Mouse (Mus musculus) myocyte (in vitro differentiated cells): ENCODE data around the gene Creb1.

Experiments used
- CEBPB ChIP-seq: IDR thresholded peaks from 2 replicates; pipeline ENCODE4 v1.6.1; 2011; ENCODE audit warnings: mild to moderate bottlenecking, moderate library complexity; ENCODE audit not compliant: poor library complexity, insufficient read depth, severe bottlenecking
- E2F4 ChIP-seq: IDR thresholded peaks from one replicate; pipeline ENCODE4 v1.6.1; 2011; ENCODE audit warnings: mild to moderate bottlenecking, control low read depth, moderate library complexity; ENCODE audit not compliant: insufficient read depth
- MAX ChIP-seq: IDR thresholded peaks from one replicate; pipeline ENCODE4 v1.6.1; 2011; ENCODE audit warnings: low read depth, mild to moderate bottlenecking, control low read depth
- MYOD1 ChIP-seq, 3 experiments: IDR thresholded peaks; one replicate each; pipeline ENCODE4 v1.6.1; 2011; ENCODE audit warnings: control low read depth in 2 of 3, low read depth in 2 of 3, mild to moderate bottlenecking in 2 of 3, moderate library complexity in 1 of 3; ENCODE audit not compliant: insufficient read length in 2 of 3, control insufficient read depth in 1 of 3
- MYOG ChIP-seq, 3 experiments: IDR thresholded peaks; one replicate each; pipeline ENCODE4 v1.6.1; 2011; ENCODE audit warnings: control low read depth in 2 of 3, low read depth in 2 of 3, mild to moderate bottlenecking in 2 of 3; ENCODE audit not compliant: insufficient read length in 2 of 3, control insufficient read depth in 1 of 3, insufficient read depth in 1 of 3
- POLR2A ChIP-seq: IDR thresholded peaks from one replicate; pipeline ENCODE4 v1.6.1; 2011; ENCODE audit warnings: low read depth, mild to moderate bottlenecking, control low read depth, moderate library complexity; ENCODE audit not compliant: insufficient read length
- POLR2AphosphoS2 ChIP-seq: IDR thresholded peaks from one replicate; pipeline ENCODE4 v1.6.1; 2011; ENCODE audit warnings: low read depth, control low read depth; ENCODE audit not compliant: insufficient read length
- SRF ChIP-seq: IDR thresholded peaks from one replicate; pipeline ENCODE4 v1.6.1; 2011; ENCODE audit warnings: low read depth; ENCODE audit not compliant: control insufficient read depth, insufficient read length
- TCF12 ChIP-seq: IDR thresholded peaks from one replicate; pipeline ENCODE4 v1.6.1; 2011; ENCODE audit warnings: mild to moderate bottlenecking, control low read depth; ENCODE audit not compliant: poor library complexity, insufficient read depth, severe bottlenecking
- TCF3 ChIP-seq: IDR thresholded peaks from one replicate; pipeline ENCODE4 v1.6.1; 2011; ENCODE audit warnings: low read depth, control low read depth; ENCODE audit not compliant: insufficient read length
- USF1 ChIP-seq: IDR thresholded peaks from one replicate; pipeline ENCODE4 v1.6.1; 2011; ENCODE audit warnings: low read depth, mild to moderate bottlenecking, control low read depth, moderate library complexity

GRCm38 (mm10) chr1:64519345-64519744 lies 13.1 kb upstream of the Creb1 start:
- TF ChIP-seq POLR2A, result no peak
- no peak for TF ChIP-seq CEBPB
- no peak for TF ChIP-seq MYOG (IDR thresholded peaks at IDR 0.05; ENCODE audit: control insufficient read depth in 1 of 3, insufficient read depth in 1 of 3, insufficient read length in 2 of 3, low read depth in 2 of 3)
- TF ChIP-seq TCF12, result no peak
- TF ChIP-seq MAX, result no peak
- no peak for TF ChIP-seq USF1
- no peak for TF ChIP-seq MYOD1 (IDR thresholded peaks at IDR 0.05; ENCODE audit: control insufficient read depth in 1 of 3, insufficient read length in 2 of 3, low read depth in 2 of 3)
- no peak for TF ChIP-seq TCF3
- TF ChIP-seq POLR2AphosphoS2, result no peak
- TF ChIP-seq E2F4, result no peak
- no peak for TF ChIP-seq SRF
